Mouse (Mus musculus): ENCODE data around the gene Ddc.

DNA sequence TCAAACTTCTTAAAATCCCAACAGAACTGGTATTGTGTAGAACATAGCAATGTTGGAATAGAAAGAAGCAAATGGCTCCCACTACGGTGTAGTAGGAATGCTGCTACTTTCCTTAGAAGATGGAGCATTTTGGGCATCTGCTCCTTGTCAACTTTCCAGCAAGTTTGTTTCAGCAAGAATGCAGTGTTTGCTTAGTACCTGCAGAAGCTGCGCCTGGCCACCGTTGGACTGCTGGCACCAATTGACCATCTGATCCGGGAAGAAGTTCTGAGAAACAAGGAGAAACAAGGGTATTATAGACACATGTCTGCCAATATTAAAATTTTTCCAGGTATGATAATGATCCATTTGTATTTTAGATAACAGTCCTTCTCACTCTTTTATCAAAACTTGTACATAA lies 47.8 kb upstream of the Ddc start:
- TF ChIP-seq CTCF (IDR thresholded peaks at IDR 0.05; ENCODE audit: control insufficient read depth, insufficient read depth, insufficient read length) (no peak), MAX (IDR thresholded peaks at IDR 0.05) (no peak)
